Mouse (Mus musculus) c-Kit-positive CD71-negative TER-119-negative erythroid progenitor cells, embryonic 14.5 days (primary cell): ENCODE data around the gene Slc22a23.

Source experiments
- DNase-seq: peaks from one replicate; pipeline ENCODE4 v3.0.0-alpha.2; 2013; ENCODE audit warnings: low read depth

The Slc22a23 gene

GRCm38 (mm10) chr13:34163304-34163975 lies 181.5 kb downstream of the Slc22a23 start:
- DNase-seq = no peak

GRCm38 (mm10) chr13:34162491-34163303 lies 182.3 kb downstream of the Slc22a23 start, which contains the start of gene Psmg4:
Psmg4 (plus strand) TSS chr13:34162964.
- peak; percentile 85 for DNase-seq

GRCm38 (mm10) chr13:34159926-34160325 lies 185.1 kb downstream of the Slc22a23 start:
- no peak for DNase-seq

GRCm38 (mm10) chr13:34157596-34158157 lies 187.3 kb downstream of the Slc22a23 start:
- DNase-seq = no peak

- no peak for DNase-seq
Observed at GRCm38 (mm10) chr13:34156840-34157185, 188.2 kb downstream of the Slc22a23 start.

GRCm38 (mm10) chr13:34156133-34156839 lies 188.7 kb downstream of the Slc22a23 start:
- DNase-seq = no peak

- DNase-seq = no peak
Observed at GRCm38 (mm10) chr13:34154931-34155272, 190.1 kb downstream of the Slc22a23 start.

- no peak for DNase-seq
Observed at GRCm38 (mm10) chr13:34154217-34154930, 190.6 kb downstream of the Slc22a23 start.

GRCm38 (mm10) chr13:34153254-34154011 lies 191.5 kb downstream of the Slc22a23 start:
- DNase-seq = no peak

- no peak for DNase-seq
Observed at GRCm38 (mm10) chr13:34152695-34153094, 192.3 kb downstream of the Slc22a23 start.

GRCm38 (mm10) chr13:34151425-34151824 lies 193.6 kb downstream of the Slc22a23 start:
- no peak for DNase-seq

GRCm38 (mm10) chr13:34150271-34151027 lies 194.5 kb downstream of the Slc22a23 start:
- no peak for DNase-seq

- no peak for DNase-seq
Observed at GRCm38 (mm10) chr13:34149463-34150176, 195.4 kb downstream of the Slc22a23 start.

GRCm38 (mm10) chr13:34148767-34149392 lies 196.1 kb downstream of the Slc22a23 start:
- no peak for DNase-seq

GRCm38 (mm10) chr13:34148181-34148580 lies 196.8 kb downstream of the Slc22a23 start:
- no peak for DNase-seq

- DNase-seq = no peak
Observed at GRCm38 (mm10) chr13:34146916-34147315, 198.1 kb downstream of the Slc22a23 start.

- no peak for DNase-seq
Observed at GRCm38 (mm10) chr13:34143389-34143788, 201.6 kb downstream of the Slc22a23 start.

- no peak for DNase-seq
Observed at GRCm38 (mm10) chr13:34136605-34137004, 208.4 kb downstream of the Slc22a23 start.

- no peak for DNase-seq
Observed at GRCm38 (mm10) chr13:34134276-34134675, 210.7 kb downstream of the Slc22a23 start.
